Mouse (Mus musculus): ENCODE results near the gene Eml5. TPM values are rescaled to one million over a fixed set of nuclear protein-coding genes. Genes with fewer than 3 reads are reported as not detected.

The Eml5 gene
- 1.8 TPM for polyA plus RNA-seq (2012; fragmentation: generic; extraction: Trizol)
- long read RNA-seq, experiment 1, partial matches to known transcripts: 0 of 1 reads
- long read RNA-seq, experiment 1, other reads (novel, unspliced or antisense): 1 of 1 reads
- long read RNA-seq, experiment 2, partial matches to known transcripts: 4 of 4 reads
- long read RNA-seq, experiment 2, other reads (novel, unspliced or antisense): 0 of 4 reads

DNA sequence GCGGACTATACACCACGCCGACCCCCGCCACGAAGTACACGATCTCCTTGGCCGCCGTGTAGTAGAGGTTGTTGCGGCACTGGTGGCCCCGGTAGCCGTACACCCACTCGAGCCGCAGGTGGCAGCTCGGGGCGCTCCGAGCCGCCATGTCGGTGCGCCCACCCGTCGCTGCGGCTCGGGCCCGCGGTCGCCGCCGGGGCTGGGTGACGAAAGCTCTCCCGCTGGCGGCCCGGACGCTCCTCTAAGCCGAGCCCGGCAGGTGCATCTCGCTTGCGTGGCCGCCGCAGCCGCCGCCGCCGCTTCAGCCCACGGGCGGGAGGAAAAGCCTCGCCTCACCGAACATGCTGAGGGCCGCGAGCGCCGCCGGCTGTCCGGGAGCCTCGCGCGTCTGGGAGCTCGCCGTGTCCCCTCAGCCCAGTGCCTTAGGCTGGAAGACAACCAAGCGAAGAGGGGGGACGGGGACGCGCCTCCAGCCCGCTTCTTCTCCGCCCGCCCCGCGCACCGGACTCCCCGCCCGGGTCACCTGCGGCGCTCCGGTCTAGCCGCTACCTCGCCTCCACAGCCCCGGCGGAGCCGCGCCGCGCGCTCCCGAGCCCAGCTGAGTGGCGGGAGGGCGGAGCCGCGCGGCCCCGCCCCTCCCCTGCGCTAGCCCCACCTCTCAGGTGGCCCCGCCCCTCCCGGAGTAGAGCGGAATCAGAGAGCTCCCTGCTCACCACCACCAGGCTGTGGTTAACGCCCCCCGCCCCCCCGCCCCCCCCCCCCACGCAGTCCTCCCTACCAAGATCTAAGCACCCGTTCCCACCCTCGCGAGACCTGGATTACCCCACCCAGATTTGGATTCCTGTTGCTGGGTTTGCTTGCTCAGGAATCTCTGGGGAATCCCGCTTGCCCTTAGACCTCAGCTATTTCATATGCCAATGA lies at the start of gene Eml5:
Gene Eml5 (minus strand): TSS at position 604 of the 921 bp plus-strand sequence.
- Histone ChIP-seq H3K79me2 (ENCODE audit: control insufficient read depth, insufficient read depth) (no peaks in the 10 kb centered on the region), H3K4me3 (ENCODE audit: insufficient read depth, poor library complexity, severe bottlenecking) (peak within 1 kb of the TSS; percentile 34), H3K36me3 (ENCODE audit: control insufficient read depth, insufficient read depth) (no peaks in the 10 kb centered on the region), H3K27me3 (ENCODE audit: control insufficient read depth, insufficient read depth, insufficient read length) (no peaks in the 10 kb centered on the region), H3K79me3 (ENCODE audit: low read depth) (no peaks in the 10 kb centered on the region), H3ac (ENCODE audit: control insufficient read depth, insufficient read length, low read depth) (peak within 1 kb of the TSS; percentile 78)
- TF ChIP-seq FOSL1 (IDR thresholded peaks at IDR 0.05; ENCODE audit: insufficient read depth, low read length, poor library complexity, severe bottlenecking) (no peak), MYOG (IDR thresholded peaks at IDR 0.05; ENCODE audit: control insufficient read depth, extremely low read depth, insufficient read length) (no peak), CEBPB (IDR thresholded peaks at IDR 0.05; ENCODE audit: low read depth) (no peak), USF1 (IDR thresholded peaks at IDR 0.05; ENCODE audit: low read depth) (no peak), MYOD1 (IDR thresholded peaks at IDR 0.05; ENCODE audit: control insufficient read depth, insufficient read length, low read depth) (no peak), CTCF (IDR thresholded peaks at IDR 0.05; ENCODE audit: control insufficient read depth, insufficient read depth, insufficient read length) (no peak)

DNA sequence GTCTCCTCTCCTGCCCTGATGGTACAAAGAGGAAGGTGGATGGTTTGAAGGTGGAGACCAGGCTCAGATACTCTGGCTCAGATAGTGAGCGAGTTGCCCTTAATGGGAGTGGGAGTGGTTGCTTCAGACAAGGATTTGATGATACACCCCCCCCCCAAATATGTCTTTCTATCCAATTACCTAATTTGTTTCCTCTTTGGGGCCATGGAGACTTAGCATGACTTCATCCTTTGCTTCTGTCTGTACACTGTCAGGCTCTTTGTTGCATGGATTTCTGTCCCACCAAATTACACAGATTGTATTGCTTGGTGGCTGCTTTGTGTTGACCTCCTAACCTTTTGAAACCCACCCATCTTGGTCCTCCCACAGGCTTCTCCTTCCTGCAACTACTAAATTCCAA lies 31.6 kb upstream of the Eml5 start:
- TF ChIP-seq CTCF (IDR thresholded peaks at IDR 0.05; ENCODE audit: control insufficient read depth, insufficient read depth, insufficient read length): no peak
- TF ChIP-seq CEBPB (IDR thresholded peaks at IDR 0.05; ENCODE audit: low read depth): no peak
- TF ChIP-seq MAX (IDR thresholded peaks at IDR 0.05): no peak
- TF ChIP-seq MYOG (IDR thresholded peaks at IDR 0.05; ENCODE audit: control insufficient read depth, extremely low read depth, insufficient read length): no peak
- TF ChIP-seq MYOD1 (IDR thresholded peaks at IDR 0.05; ENCODE audit: control insufficient read depth, insufficient read length, low read depth): no peak
- TF ChIP-seq USF1 (IDR thresholded peaks at IDR 0.05; ENCODE audit: low read depth): no peak
- no peak for TF ChIP-seq FOSL1 (IDR thresholded peaks at IDR 0.05; ENCODE audit: insufficient read depth, low read length, poor library complexity, severe bottlenecking)
- no peak overlapping the region for H3K4me3 ChIP-seq (ENCODE audit: insufficient read depth, poor library complexity, severe bottlenecking)
- H3K79me2 ChIP-seq (ENCODE audit: control insufficient read depth, insufficient read depth): no peaks in the 10 kb centered on the region
- H3K27me3 ChIP-seq (ENCODE audit: control insufficient read depth, insufficient read depth, insufficient read length): no peaks in the 10 kb centered on the region
- peaks cover 3% of the 10 kb centered on the region for H3K79me3 ChIP-seq (ENCODE audit: low read depth)
- no peaks in the 10 kb centered on the region for H3K36me3 ChIP-seq (ENCODE audit: control insufficient read depth, insufficient read depth)
- H3ac ChIP-seq (ENCODE audit: control insufficient read depth, insufficient read length, low read depth): no peak overlapping the region

DNA sequence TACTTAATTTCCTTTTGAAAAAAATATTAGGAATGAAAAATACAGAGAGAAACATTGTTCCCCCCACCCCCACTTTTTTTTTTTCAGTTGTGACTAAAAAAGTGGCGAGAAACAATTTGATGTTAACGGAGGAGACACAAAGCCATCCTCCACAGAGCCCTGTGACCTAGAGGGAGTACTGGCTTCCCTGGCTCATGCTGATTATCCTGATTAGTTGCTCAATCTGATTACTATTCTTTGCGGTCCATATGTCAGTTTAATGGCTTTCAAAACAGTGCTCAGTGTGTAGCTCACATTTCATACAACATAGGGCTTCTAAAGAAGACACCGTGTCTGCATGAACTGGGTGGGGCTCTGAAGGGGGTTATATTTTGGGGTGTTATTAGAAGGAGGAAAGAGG lies 31.2 kb upstream of the Eml5 start:
- Histone ChIP-seq H3K4me3 (ENCODE audit: insufficient read depth, poor library complexity, severe bottlenecking) (no peak overlapping the region), H3K36me3 (ENCODE audit: control insufficient read depth, insufficient read depth) (no peaks in the 10 kb centered on the region), H3K79me2 (ENCODE audit: control insufficient read depth, insufficient read depth) (no peaks in the 10 kb centered on the region), H3K27me3 (ENCODE audit: control insufficient read depth, insufficient read depth, insufficient read length) (no peaks in the 10 kb centered on the region), H3K79me3 (ENCODE audit: low read depth) (peaks cover 3% of the 10 kb centered on the region), H3ac (ENCODE audit: control insufficient read depth, insufficient read length, low read depth) (no peak overlapping the region)
- no peak for TF ChIP-seq CEBPB (IDR thresholded peaks at IDR 0.05; ENCODE audit: low read depth)
- TF ChIP-seq FOSL1 (IDR thresholded peaks at IDR 0.05; ENCODE audit: insufficient read depth, low read length, poor library complexity, severe bottlenecking): no peak
- TF ChIP-seq MYOD1 (IDR thresholded peaks at IDR 0.05; ENCODE audit: control insufficient read depth, insufficient read length, low read depth): no peak
- no peak for TF ChIP-seq CTCF (IDR thresholded peaks at IDR 0.05; ENCODE audit: control insufficient read depth, insufficient read depth, insufficient read length)
- no peak for TF ChIP-seq MAX (IDR thresholded peaks at IDR 0.05)
- no peak for TF ChIP-seq USF1 (IDR thresholded peaks at IDR 0.05; ENCODE audit: low read depth)
- no peak for TF ChIP-seq MYOG (IDR thresholded peaks at IDR 0.05; ENCODE audit: control insufficient read depth, extremely low read depth, insufficient read length)

DNA sequence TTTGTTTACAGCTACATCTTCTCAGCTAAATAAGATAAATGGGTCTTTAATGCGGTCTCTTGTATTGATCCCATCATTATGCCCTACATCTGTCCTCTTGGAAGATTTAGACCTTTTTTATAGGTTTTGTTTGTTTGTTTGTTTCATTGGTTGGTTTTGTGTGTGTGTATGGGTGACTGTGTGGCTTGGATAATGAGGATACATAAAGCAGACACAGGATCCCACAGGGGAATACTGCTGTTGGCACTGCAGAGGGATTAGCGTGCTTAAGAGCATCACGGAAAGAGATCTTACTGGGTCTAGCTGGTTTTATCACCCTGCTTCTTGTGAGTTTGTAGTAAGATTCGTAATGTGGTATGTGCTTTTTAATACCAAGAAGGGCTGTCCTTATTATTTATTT lies 29.9 kb upstream of the Eml5 start:
- Histone ChIP-seq H3K4me3 (ENCODE audit: insufficient read depth, poor library complexity, severe bottlenecking) (no peak overlapping the region), H3ac (ENCODE audit: control insufficient read depth, insufficient read length, low read depth) (no peak overlapping the region), H3K27me3 (ENCODE audit: control insufficient read depth, insufficient read depth, insufficient read length) (no peaks in the 10 kb centered on the region), H3K36me3 (ENCODE audit: control insufficient read depth, insufficient read depth) (no peaks in the 10 kb centered on the region), H3K79me3 (ENCODE audit: low read depth) (peaks cover 3% of the 10 kb centered on the region), H3K79me2 (ENCODE audit: control insufficient read depth, insufficient read depth) (no peaks in the 10 kb centered on the region)
- TF ChIP-seq MYOG (IDR thresholded peaks at IDR 0.05; ENCODE audit: control insufficient read depth, extremely low read depth, insufficient read length) (no peak), CTCF (IDR thresholded peaks at IDR 0.05; ENCODE audit: control insufficient read depth, insufficient read depth, insufficient read length) (no peak), USF1 (IDR thresholded peaks at IDR 0.05; ENCODE audit: low read depth) (no peak), CEBPB (IDR thresholded peaks at IDR 0.05; ENCODE audit: low read depth) (no peak), FOSL1 (IDR thresholded peaks at IDR 0.05; ENCODE audit: insufficient read depth, low read length, poor library complexity, severe bottlenecking) (no peak), MAX (IDR thresholded peaks at IDR 0.05) (no peak), MYOD1 (IDR thresholded peaks at IDR 0.05; ENCODE audit: control insufficient read depth, insufficient read length, low read depth) (no peak)

DNA sequence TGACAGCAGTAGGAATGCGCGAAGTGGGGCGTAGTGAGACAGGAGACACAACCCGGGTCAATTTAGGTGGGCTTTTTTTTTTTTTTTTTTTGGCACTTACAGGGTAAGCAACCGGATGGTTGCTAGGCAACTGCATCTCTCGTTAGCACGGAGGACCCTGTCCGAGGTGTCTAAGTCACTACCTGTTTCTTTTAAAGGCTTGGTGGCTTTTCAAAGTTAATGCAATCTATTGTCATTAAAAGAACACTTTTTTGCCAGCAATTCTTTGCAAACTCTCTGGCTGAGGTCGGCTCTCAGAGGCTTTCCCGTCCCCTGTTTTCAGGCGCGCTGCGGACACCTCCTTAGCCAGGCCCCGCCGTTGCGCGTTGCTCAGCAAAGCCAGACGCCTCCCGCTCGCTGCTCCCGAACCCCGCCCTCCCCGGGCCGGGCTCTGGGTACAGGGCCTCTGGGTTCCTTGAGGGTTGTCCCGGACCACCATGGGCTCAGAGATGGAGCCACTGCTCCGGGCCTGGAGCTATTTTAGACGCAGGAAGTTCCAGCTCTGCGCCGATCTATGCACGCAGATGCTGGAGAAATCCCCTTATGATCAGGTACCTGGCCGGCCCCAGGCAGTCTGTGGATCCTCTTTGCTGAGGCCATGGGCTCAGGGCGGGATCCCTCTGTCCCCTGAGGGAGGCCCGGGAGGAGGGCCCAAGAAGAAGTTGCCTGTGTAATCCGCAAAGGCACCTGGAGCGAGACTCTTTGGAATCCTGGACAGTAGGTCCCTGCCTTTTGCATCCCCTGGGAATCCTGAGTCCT lies 19.1 kb upstream of the Eml5 start, which contains the start of gene Ttc8:
Gene Ttc8 (plus strand): TSS at position 381 of the 798 bp plus-strand sequence.
- no peaks in the 10 kb centered on the region for H3K27me3 ChIP-seq (ENCODE audit: control insufficient read depth, insufficient read depth, insufficient read length)

More for the DNA sequence above, 19.1 kb upstream of the Eml5 start, which contains the start of gene Ttc8:
- no peak for TF ChIP-seq FOSL1 (IDR thresholded peaks at IDR 0.05; ENCODE audit: insufficient read depth, low read length, poor library complexity, severe bottlenecking)
- TF ChIP-seq MAX (IDR thresholded peaks at IDR 0.05): peak; percentile 99
- Histone ChIP-seq H3K79me2 (ENCODE audit: control insufficient read depth, insufficient read depth) (peaks cover 15% of the 10 kb centered on the region), H3K79me3 (ENCODE audit: low read depth) (no peaks in the 10 kb centered on the region), H3ac (ENCODE audit: control insufficient read depth, insufficient read length, low read depth) (peak within 1 kb of the TSS; percentile 83), H3K36me3 (ENCODE audit: control insufficient read depth, insufficient read depth) (no peaks in the 10 kb centered on the region), H3K4me3 (ENCODE audit: insufficient read depth, poor library complexity, severe bottlenecking) (peak within 1 kb of the TSS; percentile 77)
